Mouse (Mus musculus) central nervous system, embryonic 14 days (tissue): ENCODE data around the gene Rps12. TPM values are rescaled to one million over a fixed set of nuclear protein-coding genes. Genes with fewer than 3 reads are reported as not detected.

Experiments used
- polyA plus RNA-seq: library from polyadenylated mRNA; depleted of rRNA; stranded (reverse); fragments of >200 nt; gene quantifications from 2 replicates; pipeline ENCODE4 v1.2.3, GENCODE M21; 2012; rRNA removed

The Rps12 gene
- 3,495 and 3,764 TPM in 2 replicates for polyA plus RNA-seq

GRCm38 (mm10) chr10:23787062-23787821 lies at the start of gene Rps12:
Gene Rps12, minus strand, starts transcription at chr10:23787275.

DNA sequence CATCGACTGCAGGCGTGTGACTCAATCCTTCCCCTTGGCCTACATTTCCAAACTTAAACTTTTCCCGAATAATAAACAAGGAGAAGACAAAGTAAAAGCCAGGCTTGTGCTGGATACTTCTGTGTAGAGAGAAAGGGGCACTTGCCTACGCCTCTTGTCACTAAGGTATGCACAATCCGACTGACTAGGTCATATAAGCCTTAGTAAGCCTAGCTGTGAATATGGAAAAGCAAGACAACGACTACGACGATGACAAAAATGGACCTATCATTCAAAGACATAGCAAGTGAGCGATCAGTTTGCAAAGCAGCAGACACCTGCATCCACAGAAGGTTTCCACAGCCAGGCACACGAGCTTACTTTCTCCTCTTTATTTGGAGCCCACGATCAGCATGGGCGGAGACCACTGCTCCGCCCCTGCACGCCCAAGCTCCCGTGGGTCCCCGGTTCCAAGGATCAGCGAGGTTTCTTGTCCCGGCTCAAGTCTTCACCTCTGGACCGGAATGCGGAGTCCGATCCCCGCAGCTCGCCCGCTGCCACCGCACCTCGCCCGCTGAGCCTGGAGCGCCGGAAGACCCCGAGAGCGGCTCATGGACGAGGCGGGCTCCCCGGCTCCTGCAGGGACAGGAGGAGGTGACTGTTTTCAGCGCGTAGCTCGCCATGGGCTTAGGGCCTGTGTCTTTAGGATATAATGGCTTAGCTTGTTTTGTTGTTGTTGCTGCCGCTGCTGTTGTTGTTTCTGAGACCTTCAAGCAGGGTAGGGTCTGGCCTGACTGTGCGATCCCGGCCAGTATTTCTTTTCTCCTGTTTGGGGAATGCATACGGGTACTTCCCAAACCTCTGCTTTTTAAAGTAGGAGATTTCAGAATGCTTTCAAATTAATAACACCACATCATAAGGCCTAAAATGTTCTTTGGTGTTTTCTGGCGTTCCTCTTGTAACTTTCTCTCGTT lies 9.8 kb upstream of the Rps12 start, which contains the start of gene Slc18b1:
Slc18b1 (plus strand) TSS at position 436 of the 953 bp plus-strand sequence.

Other genes with a start within 250 kb of the Rps12 start
- 26.0 and 26.3 TPM in 2 replicates for gene Slc18b1, start 9.7 kb upstream of the Rps12 start, polyA plus RNA-seq
- gene Vnn3, start 64.2 kb upstream of the Rps12 start, polyA plus RNA-seq: 0.05 TPM in 1 of 2 replicates, not detected in the other
- 0.17 and 0.50 TPM in 2 replicates for gene Vnn1, start 107.4 kb upstream of the Rps12 start, polyA plus RNA-seq
- not detected in 2 replicates for gene Taar1, start 133.1 kb upstream of the Rps12 start, polyA plus RNA-seq
- gene Taar2, start 151.3 kb upstream of the Rps12 start, polyA plus RNA-seq: not detected in 2 replicates
- gene Taar3, start 162.3 kb upstream of the Rps12 start, polyA plus RNA-seq: not detected in 2 replicates
- gene Taar4, start 173.2 kb upstream of the Rps12 start, polyA plus RNA-seq: not detected in 2 replicates
- gene Taar5, start 183.4 kb upstream of the Rps12 start, polyA plus RNA-seq: 0.18 and 0.93 TPM in 2 replicates
- gene Taar6, start 198.4 kb upstream of the Rps12 start, polyA plus RNA-seq: not detected in 2 replicates
- gene Taar7a, start 206.2 kb upstream of the Rps12 start, polyA plus RNA-seq: not detected in 2 replicates
- gene Taar7b, start 212.7 kb upstream of the Rps12 start, polyA plus RNA-seq: not detected in 2 replicates
- gene Taar7d, start 239.9 kb upstream of the Rps12 start, polyA plus RNA-seq: not detected in 2 replicates